Mouse (Mus musculus) midbrain, postnatal 0 days (tissue): Measurements from ENCODE around the gene Fbxl7. TPM values are rescaled to one million over a fixed set of nuclear protein-coding genes. Genes with fewer than 3 reads are reported as not detected.

Source experiments
- ATAC-seq: fragments of 200-750 bp; cut with Nextera tagmentation; 2 replicates; pipeline ENCODE4 v1.8.0; 2017; ENCODE audit warnings: moderate number of reproducible peaks, mild to moderate bottlenecking, moderate TSS enrichment, moderate library complexity; ENCODE audit not compliant: low FRiP score
- DNase-seq: peaks from one replicate; pipeline ENCODE4 v3.0.0-alpha.2; 2015; ENCODE audit warnings: low spot score
- H3K27ac ChIP-seq: fragments of 300-500 bp; sonication (generic); 2 replicates; pipeline ENCODE4 v1.5.1; 2014; ENCODE audit warnings: low read depth, mild to moderate bottlenecking, low read length, mixed read lengths
- H3K27me3 ChIP-seq: fragments of 300-500 bp; sonication (generic); 2 replicates; pipeline ENCODE4 v1.6.1; 2014; ENCODE audit warnings: low read length, control low read depth, mixed read lengths; ENCODE audit not compliant: insufficient read depth
- H3K36me3 ChIP-seq: fragments of 300-500 bp; sonication (generic); 2 replicates; pipeline ENCODE4 v1.6.1; 2014; ENCODE audit warnings: low read length, control low read depth, mixed read lengths; ENCODE audit not compliant: insufficient read depth
- H3K4me1 ChIP-seq: fragments of 300-500 bp; sonication (generic); 2 replicates; pipeline ENCODE4 v1.6.1; 2014; ENCODE audit warnings: mild to moderate bottlenecking, control low read depth, antibody characterized with exemption, low read length, mixed read lengths; ENCODE audit not compliant: insufficient read depth
- H3K4me2 ChIP-seq: fragments of 300-500 bp; sonication (generic); 2 replicates; pipeline ENCODE4 v1.6.1; 2014; ENCODE audit warnings: low read depth, mild to moderate bottlenecking, low read length, mixed read lengths; ENCODE audit not compliant: poor library complexity, severe bottlenecking
- H3K4me3 ChIP-seq: fragments of 300-500 bp; sonication (generic); 2 replicates; pipeline ENCODE4 v1.5.1; 2014; ENCODE audit warnings: low read depth, mild to moderate bottlenecking, low read length, moderate library complexity
- H3K9ac ChIP-seq: fragments of 300-500 bp; sonication (generic); replicated peaks from 2 replicates; pipeline ENCODE4 v1.6.1; 2014; ENCODE audit warnings: mild to moderate bottlenecking, low read length, moderate library complexity, mixed read lengths; ENCODE audit not compliant: poor library complexity, severe bottlenecking
- H3K9me3 ChIP-seq: fragments of 300-500 bp; sonication (generic); 2 replicates; pipeline ENCODE4 v1.6.1; 2016; ENCODE audit warnings: low read length, control low read depth
- CTCF ChIP-seq: IDR thresholded peaks from 2 replicates; pipeline ENCODE4 v1.5.1; 2016; ENCODE audit warnings: antibody characterized with exemption, mild to moderate bottlenecking
- WGBS: fragments of 180-500 bp; shearing (Covaris S2); extraction: QIAGEN DNeasy Blood & Tissue Kit; methylation state at CpG from one replicate; pipeline ENCODE4 v1.1.7; 2014; 5-methylcytosine and 5-hydroxymethylcytosine counted together
- polyA plus RNA-seq: library from polyadenylated mRNA; unstranded; fragments of >200 nt; fragmentation: Nextera tagmentation; extraction: Ambion mirVana; gene quantifications from 2 replicates; pipeline ENCODE4 v1.2.1, GENCODE M21; 2015
- total RNA-seq: library from RNA; depleted of rRNA; stranded (reverse); fragments of >200 nt; gene quantifications from 2 replicates; pipeline ENCODE4 v1.2.3, GENCODE M21; 2014

Gene Fbxl7
- total and polyA plus RNA-seq, 2 experiments from 2014 or later, result 3.9 to 10.0 TPM

GRCm38 (mm10) chr15:26715635-26716034, 179.7 kb downstream of the Fbxl7 start:
- H3K36me3 ChIP-seq, result no peaks in the 10 kb centered on the region
- DNase-seq (no peak), ATAC-seq (no peak)
- H3K27ac ChIP-seq, result no peak overlapping the region
- no peak overlapping the region for H3K9ac ChIP-seq
- no peak for TF ChIP-seq CTCF
- H3K9me3 ChIP-seq, result no peaks in the 10 kb centered on the region
- no peak overlapping the region for H3K4me2 ChIP-seq
- H3K27me3 ChIP-seq, result no peaks in the 10 kb centered on the region
- 45% methylated on average over 5 of the region's 5 CpGs for WGBS
- H3K4me1 ChIP-seq, result no peaks in the 10 kb centered on the region
- no peak overlapping the region for H3K4me3 ChIP-seq

DNA sequence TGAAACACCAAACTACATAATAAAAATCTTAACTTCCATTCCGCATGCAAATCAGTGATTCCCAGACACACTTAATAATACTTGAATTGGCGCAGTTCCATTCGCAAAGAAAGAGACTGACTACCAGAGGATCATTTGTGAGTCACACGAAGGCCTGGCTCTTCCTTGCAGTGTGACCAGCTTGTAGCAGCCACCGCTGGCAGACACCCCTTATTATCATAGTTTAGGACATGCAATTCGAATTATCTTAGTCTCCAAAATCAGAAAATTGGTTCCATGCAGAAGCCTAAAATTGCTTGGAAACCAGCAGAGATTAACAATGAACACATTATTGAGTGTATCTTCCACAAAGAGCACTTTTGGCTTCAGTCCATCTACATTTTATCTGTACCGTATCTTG, 183.1 kb downstream of the Fbxl7 start:
- no peaks in the 10 kb centered on the region for H3K4me1 ChIP-seq
- WGBS, result 44% methylated on average over 7 of the region's 7 CpGs
- H3K9me3 ChIP-seq, result no peaks in the 10 kb centered on the region
- DNase-seq (peak; percentile 26), ATAC-seq (no peak)
- H3K36me3 ChIP-seq, result no peaks in the 10 kb centered on the region
- no peak overlapping the region for H3K4me3 ChIP-seq
- H3K4me2 ChIP-seq, result no peak overlapping the region
- H3K27ac ChIP-seq, result no peak overlapping the region
- TF ChIP-seq CTCF, result no peak
- H3K27me3 ChIP-seq, result no peaks in the 10 kb centered on the region
- H3K9ac ChIP-seq, result no peak overlapping the region

DNA sequence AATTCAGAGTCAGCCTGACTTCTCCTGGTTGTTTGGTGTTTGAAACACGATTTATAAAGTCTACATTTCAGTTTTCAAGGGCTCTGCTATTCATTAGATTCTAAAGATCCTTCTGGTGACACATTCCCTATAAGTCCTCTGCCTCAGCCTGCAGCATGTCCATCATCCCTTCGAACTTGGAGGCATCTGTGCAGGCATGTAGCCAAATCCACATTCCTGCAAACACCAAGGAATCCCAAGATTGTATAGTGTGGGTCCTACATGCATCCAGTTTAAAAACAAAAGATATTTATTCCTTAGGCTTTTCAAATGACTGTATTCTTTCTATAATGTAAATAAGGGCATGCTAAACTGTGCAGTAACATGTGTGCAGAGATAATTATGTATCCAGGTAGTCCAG, 190.4 kb downstream of the Fbxl7 start:
- WGBS, result 77% methylated on average over 2 of the region's 2 CpGs
- no peak overlapping the region for H3K4me2 ChIP-seq
- no peak overlapping the region for H3K4me3 ChIP-seq
- H3K27me3 ChIP-seq, result no peaks in the 10 kb centered on the region
- H3K4me1 ChIP-seq, result no peaks in the 10 kb centered on the region
- no peak for ATAC-seq
- no peak for DNase-seq
- H3K36me3 ChIP-seq, result no peaks in the 10 kb centered on the region
- H3K9ac ChIP-seq, result no peak overlapping the region
- no peaks in the 10 kb centered on the region for H3K9me3 ChIP-seq
- TF ChIP-seq CTCF, result no peak
- no peak overlapping the region for H3K27ac ChIP-seq

GRCm38 (mm10) chr15:26703156-26703840, 192.1 kb downstream of the Fbxl7 start:
- no peak overlapping the region for H3K4me3 ChIP-seq
- 84% methylated on average over 6 of the region's 6 CpGs for WGBS
- no peaks in the 10 kb centered on the region for H3K27me3 ChIP-seq
- no peak for TF ChIP-seq CTCF
- no peaks in the 10 kb centered on the region for H3K4me1 ChIP-seq
- no peaks in the 10 kb centered on the region for H3K9me3 ChIP-seq
- no peak overlapping the region for H3K9ac ChIP-seq
- H3K4me2 ChIP-seq, result no peak overlapping the region
- DNase-seq (no peak), ATAC-seq (no peak)
- no peak overlapping the region for H3K27ac ChIP-seq
- H3K36me3 ChIP-seq, result no peaks in the 10 kb centered on the region

- Histone ChIP-seq H3K4me3 (no peak overlapping the region), H3K9me3 (no peaks in the 10 kb centered on the region), H3K9ac (no peak overlapping the region), H3K27me3 (no peaks in the 10 kb centered on the region), H3K36me3 (no peaks in the 10 kb centered on the region), H3K4me1 (no peaks in the 10 kb centered on the region), H3K27ac (no peak overlapping the region), H3K4me2 (no peak overlapping the region)
- ATAC-seq, result no peak
- WGBS, result 64% methylated on average over 5 of the region's 5 CpGs
- no peak for TF ChIP-seq CTCF
- no peak for DNase-seq
Measured at GRCm38 (mm10) chr15:26701949-26702675, 193.3 kb downstream of the Fbxl7 start.

GRCm38 (mm10) chr15:26693075-26693474, 202.3 kb downstream of the Fbxl7 start:
- no peaks in the 10 kb centered on the region; the same call in 1 of the 2 replicates for H3K4me1 ChIP-seq
- WGBS, result 59% methylated on average over 3 of the region's 3 CpGs
- no peak for ATAC-seq

More at GRCm38 (mm10) chr15:26693075-26693474, 202.3 kb downstream of the Fbxl7 start:
- Histone ChIP-seq H3K9me3 (no peaks in the 10 kb centered on the region), H3K4me2 (no peak overlapping the region), H3K4me3 (no peak overlapping the region), H3K36me3 (no peaks in the 10 kb centered on the region), H3K27me3 (no peaks in the 10 kb centered on the region), H3K27ac (no peak overlapping the region), H3K9ac (no peak overlapping the region)
- TF ChIP-seq CTCF, result no peak
- no peak for DNase-seq
